Mouse (Mus musculus) adrenal gland, adult 2 months (tissue): ENCODE results near the gene Enah. TPM values are rescaled to one million over a fixed set of nuclear protein-coding genes. Genes with fewer than 3 reads are reported as not detected.

ENCODE experiments used
- DNase-seq: peaks from one replicate; pipeline ENCODE4 v3.0.0; 2021
- polyA plus RNA-seq: library from polyadenylated mRNA; depleted of rRNA; stranded (reverse); fragments of >200 nt; gene quantifications from 2 replicates; pipeline ENCODE4 v1.2.3, GENCODE M21; 2012
- total RNA-seq, 2 experiments: library from RNA; stranded (reverse); gene quantifications; 2 replicates each; pipeline ENCODE4 v1.2.3; 2021

Gene Enah
- total and polyA plus RNA-seq, 3 experiments = 21.9 to 69.0 (median 64.5) TPM

DNA sequence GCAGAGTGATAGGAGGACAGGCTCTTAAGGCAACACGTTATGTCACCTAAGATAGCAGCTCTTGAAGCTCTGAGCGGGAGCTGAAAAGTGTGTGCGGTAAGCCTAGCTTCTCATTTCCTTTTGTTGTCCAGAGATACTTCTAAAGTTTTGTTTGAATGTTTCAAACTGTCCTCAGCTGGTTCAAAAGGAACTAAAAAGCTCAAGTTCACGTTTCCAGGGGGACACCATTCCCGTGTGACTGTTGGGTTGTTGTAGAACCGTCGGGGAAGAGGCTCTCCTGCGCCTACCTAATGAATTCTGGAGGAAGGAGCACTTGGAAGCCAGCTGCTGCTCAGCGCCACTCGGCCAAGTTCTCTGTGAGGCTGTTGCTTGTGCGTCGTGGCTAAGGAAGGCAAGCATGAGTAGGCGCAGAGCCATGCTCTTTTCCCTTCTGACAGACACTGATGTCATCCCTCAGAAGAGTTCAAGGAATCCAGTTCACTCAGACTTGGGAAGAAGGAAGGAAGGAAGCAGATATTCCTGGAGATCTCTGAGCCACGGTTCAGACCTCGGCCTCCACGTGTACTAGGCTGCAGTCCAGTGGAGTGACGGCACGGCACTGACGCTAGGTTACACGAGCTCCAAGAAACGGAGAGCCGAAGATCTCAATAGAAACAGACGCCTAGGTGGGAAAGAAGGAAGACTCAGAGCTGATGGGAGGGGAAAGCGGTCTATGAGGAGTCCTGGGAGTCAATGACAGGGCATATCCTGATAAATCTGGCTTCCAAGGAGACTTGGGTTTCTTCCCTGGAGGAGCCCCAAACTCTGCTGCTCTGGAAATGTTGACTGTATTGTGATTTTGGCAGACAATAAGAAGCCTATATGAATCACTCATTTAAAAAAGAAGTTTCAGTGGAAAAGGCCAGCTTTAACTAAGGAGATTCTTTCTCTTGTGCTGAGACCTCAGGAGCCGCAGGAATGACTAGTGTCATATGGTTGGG is 8.7 kb upstream of the Enah start:
- DNase-seq = no peak

DNA sequence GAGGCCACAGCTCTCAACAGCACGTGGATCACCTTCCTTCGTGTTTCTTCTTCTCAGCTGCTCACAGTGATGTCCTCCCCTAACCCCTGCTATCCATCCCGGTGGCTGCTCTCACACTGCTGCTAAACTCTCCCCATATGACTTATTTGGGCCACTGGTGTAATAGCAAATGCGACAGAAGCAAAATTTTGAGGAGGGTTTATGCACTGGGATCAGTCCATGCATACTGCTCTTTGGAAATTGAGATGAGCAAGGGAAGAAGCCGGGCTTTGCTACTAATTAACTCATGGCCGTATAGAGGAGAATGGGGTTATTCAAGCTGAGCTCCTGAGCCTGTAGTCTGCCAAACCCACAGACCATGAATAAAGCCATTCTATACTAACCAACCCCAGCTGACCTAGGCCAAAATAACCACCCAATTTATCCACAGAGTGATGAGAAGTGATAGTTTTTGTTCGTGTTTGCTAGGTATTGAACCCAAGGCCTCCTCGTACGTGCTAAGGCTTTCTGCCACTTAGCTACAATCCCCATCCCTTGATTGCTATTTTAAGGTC is 7.7 kb upstream of the Enah start:
- DNase-seq = no peak

DNA sequence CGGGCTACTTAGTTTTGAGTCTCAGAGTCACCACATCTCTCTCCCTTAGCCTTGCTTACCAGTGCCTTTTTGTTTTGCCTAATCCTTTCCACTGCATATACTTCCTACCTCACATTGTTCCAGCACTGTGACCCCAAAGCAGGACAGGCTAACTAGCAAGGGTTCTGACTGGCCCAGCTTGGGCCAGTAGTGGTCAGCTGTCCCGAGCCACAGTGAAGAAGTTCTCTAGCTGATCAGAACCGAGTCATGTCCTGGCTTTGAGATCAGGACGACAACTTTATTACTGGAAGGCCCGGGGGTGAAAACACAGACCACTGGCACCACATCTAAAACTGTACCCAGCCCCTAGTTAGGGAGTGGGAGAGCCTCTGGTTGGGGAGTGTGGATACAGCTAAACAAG is 7.0 kb upstream of the Enah start:
- DNase-seq = no peak

DNA sequence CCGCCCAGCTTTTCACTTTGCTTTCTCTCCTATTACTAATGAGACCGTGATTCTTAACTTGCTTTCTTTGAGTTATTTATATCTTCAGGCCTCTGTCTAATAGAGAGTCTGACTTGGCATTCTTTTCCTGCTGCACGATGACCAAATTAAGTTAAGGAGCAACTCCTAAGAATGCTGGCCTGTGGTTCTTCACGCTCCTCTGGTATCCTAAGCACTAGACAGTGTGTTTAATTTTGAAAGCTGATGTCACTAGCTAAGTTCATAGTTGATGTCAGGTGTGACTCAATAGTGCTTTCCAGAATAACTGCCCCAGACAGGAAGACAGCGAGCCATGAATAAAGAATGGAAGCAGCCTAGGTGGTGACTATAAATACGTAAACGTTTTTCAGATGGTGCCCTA is 6.3 kb upstream of the Enah start:
- DNase-seq = no peak

DNA sequence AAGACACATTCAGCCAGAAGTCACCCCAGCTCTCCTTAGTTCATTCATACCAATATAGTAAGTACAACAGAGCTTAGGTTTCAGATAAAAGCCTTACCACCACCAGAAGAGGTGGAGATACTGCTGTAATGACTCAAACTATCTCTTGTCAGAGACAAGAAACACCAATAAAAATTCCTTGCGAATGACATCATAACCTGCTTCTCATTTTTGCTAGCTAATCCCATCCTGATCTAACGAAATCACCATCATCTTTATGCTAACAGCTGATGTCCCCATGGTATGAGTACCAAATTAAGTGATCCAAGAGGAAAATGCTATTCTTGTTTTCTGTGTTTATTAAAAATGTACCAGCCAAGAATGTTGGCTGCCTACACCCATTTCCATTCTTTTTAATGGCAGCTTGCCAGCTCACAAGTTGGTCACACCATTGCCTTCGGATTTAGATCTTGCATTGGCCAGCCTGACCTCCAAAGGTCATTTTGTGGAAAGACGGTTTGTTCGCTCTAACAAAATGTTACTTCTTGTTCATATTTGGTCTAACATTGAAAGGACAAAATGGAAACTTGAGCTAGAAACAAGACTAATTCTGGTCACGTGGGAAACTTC is 2.0 kb upstream of the Enah start:
- DNase-seq = no peak

DNA sequence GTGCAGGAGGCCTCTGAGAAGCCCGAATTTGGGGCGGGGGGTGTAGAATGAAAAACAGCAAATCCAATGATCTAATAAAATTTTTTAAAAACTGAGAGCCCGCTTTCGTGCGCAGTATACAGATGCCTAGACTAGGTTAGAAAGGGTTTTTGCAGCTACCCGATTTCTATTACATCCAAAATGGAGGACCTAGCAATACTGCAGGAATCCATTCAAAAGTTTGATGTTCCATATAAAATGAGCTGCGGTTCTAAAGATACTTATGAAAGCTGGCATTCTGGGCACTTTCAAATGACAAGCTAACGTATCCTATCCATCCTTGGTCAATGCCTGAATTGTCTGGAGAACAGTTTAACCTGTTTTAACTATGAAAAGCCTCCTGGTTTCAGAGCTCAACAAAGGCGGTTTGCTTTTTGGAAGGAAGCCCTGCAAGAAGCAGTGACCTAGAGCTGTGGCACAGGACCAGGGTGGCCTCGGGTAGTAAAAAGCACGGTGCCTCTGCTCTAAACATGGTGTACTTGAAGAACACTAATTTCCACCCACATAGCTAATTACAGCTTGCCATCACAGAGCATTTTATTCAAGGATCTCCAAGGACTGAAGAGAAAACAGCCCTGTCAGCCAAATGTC is 1.2 kb upstream of the Enah start:
- DNase-seq = peak; percentile 25

DNA sequence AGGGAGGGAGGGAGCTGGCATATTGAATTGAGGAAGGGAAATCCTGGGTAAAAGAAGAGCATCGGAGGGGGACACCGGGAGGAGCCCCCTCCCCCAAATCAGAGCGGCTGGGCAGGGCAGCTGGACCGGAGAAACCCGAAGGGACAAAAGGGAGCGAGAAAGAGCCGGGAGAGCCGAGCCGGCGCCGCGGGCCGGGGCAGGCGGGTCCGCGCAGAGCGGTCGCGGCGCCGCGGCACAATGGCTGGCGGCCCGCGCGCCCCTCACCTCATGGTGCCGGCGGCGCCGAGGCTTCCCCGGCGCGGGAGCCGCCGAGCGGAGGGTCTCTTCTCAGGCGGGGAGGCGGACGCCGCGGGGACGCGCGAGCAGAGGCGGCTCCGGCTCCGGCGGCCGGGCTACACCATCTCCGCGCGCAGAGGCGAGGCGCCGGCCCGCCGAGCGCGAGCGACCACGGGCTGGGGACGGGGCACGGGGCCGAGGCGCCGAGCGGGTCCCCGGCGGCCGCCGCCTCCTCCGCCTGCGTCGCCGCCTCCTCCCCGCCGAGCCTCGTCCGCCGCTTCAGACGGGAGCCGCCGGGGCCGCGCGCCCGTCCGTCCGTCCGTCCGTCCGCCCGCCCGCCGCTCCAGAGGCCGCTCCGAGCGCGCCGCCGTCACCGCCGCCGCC is 394 bp downstream of the Enah start:
- peak; percentile 52 for DNase-seq

DNA sequence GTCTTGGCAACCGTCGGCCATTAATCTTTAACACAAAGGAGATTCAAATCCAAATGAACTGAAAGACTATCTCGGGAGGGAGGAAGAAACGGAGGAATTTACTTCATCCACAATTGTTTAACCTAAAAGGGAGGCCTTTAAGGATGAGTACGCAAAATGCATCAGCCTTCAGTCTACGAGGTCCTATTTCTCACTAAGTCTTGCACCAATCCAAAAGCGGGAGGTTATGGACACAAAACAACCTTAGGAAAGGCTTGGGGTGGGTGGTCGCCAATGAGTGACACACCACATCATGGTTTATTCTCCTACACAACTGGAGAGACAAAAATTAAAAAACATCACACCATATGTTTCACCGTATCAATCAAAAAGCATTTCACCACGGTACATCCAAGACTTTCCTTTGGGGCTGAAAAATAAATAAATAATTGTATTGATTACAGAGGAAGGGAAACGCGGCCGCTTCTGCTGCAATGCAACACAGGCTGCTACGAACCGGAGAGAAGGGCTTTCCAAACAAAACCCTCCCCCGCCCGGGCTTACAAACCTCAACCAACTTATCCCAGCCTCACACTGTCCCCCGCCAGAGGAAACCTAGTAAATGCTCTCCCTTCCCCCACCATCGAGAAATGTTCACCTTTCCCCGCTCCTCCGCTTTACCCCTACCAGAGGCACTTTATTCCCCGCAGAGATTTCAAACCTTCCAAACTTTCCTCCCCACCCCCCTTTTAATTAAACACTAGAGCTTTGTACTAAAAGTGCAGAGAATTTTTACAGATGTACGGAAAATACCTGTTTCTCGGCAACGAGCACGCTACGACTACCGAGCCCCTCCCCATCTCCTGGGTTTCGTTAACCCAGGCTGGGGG is 1.2 kb downstream of the Enah start:
- peak; percentile 51 for DNase-seq

DNA sequence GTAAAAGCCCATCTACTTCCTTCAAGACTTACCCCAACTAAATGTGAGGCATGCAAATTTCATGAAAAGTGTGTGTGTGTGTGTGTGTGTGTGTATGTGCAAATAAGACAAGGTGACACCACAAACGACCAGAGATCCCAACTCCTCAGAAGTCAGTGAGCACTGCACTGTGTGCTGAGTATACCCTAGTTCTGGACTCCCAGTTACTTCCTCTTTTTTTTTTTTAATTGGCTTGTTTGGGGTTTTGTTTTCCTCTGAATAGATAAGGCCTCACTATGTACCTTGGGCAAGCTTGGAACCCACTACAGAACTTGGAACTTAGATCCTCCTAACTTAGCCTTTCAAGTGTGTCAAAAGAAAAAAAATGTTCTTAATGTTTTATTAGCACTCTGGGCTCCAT is 14.0 kb downstream of the Enah start:
- no peak for DNase-seq

DNA sequence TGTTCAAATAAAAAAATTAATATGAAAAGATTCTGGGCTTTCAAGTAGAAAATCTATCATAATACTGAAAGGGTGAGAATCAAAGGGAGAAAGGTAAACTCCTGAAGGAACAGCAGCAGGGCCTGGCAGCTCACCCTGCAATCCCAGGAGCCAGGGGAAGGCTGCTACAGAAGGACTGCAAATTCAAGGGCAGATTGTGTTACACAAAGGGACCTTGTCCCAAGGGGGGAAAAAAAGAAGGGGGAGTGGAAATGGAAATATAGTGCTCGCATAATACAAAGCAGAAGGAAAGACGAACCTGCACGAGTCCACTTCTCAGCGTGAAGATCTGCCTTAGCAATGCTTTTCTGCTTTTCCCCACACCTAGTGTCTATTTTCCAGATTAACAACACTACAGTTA is 21.1 kb downstream of the Enah start:
- peak; percentile 7 for DNase-seq

DNA sequence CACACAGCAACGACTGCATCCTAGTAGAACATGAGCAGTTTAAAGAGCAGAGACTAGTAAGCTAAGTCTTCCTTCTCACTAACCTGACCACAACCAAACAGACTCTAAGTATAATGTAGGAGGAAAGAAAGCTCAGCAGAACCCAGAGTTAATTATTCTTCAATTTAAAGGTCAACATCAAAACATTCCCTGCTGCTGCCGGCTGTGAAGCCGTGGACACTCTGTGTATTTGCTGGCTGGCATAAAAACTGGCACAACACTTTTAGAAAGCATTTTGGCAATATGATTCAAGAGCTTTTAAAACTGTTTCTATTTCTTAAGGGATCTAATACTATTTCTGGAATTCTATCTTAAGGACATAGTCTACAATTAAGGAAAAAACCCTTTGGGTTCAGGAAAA is 22.0 kb downstream of the Enah start:
- no peak for DNase-seq

DNA sequence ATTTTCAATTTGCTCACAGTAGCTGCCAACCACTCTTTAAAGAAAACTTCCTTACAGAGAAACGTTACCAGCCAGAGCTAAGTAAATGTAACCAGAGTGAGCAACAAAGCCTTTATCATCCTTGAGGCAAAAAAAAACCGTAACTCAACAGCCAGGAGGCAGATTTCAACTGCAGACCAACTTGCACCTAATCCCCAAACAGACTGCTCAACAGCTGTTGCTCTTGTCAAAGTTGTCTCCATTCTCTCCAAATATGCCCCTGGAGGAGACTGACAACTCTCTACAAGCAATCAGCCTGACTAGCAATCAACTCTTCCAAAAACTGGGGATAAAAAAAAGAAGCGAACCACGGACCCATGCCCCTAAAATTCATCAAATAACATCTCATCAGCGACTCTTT is 26.2 kb downstream of the Enah start:
- no peak for DNase-seq

DNA sequence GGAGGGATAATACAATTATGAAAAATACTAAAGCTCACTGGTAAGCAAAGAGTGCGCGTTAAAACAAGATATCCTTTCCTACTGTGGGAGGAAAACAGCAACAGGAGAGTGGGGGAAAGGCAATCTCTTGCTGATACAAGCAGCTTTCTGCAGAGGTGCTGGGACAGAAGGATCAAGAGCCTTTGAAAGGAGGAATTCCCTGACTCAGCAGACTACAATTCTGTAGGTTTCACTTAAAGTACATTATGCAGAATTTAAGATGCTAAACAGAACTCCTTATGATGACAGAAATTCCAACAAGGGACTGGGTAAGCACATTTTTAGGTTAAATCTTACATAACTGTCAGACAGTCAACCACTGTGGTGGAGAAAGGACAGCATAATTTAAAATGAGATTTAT is 31.4 kb downstream of the Enah start:
- no peak for DNase-seq

DNA sequence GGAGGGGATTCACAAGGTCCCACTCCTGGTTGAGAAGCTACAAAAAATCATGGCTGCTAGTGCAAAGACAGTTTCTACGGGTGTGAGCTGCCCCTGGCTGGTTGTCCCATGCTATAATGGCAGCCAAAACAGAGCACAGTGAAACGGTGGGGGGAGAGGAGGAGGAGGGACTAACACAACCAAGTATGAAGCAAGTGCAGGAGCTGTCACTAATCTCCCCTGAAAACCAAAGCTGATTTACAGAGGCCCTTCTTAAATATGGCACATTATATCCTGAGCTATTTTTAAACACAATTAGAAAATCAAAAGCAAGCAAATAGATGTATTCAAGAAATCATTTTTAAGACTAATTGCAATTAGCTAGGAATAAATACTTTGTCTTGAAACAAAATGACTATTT is 32.6 kb downstream of the Enah start:
- DNase-seq = no peak

DNA sequence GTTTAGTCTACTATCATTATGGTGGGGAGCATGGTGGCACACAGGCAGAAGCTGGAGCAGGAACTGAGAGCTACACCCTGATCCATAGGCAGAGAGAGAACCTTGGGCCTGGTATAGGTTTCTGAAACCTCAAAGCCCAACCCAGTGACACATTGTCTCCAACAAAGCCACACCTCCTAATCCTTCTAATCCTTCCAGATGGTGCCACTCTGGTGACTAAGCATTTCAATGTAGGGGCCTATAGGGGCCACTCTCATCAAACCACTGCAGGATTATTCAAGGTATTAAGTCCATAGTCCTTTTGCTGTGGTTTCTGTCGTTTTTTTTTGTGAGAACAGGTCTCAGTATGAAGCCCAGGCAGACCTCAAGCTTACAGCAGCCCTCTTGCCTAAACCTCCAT is 33.9 kb downstream of the Enah start:
- DNase-seq = no peak

DNA sequence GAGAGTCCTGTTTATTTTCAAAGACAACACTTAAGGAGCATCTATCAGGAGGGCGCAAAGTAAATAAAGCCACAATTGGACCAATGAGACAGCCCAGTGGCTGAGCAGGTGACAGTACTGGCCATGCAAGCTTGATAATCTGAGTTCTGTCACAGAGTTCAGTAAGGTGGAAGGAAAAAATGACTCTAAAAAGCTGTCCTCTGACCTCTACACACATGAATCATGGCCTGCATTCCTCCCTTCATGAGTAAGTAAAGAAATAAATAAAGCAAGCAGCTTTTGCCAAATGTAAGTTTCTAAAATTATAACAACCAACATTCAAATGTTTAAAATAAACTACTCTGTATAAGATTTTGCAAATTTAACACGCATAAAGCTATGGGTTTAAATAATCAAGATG is 35.0 kb downstream of the Enah start:
- DNase-seq = peak; percentile 42

DNA sequence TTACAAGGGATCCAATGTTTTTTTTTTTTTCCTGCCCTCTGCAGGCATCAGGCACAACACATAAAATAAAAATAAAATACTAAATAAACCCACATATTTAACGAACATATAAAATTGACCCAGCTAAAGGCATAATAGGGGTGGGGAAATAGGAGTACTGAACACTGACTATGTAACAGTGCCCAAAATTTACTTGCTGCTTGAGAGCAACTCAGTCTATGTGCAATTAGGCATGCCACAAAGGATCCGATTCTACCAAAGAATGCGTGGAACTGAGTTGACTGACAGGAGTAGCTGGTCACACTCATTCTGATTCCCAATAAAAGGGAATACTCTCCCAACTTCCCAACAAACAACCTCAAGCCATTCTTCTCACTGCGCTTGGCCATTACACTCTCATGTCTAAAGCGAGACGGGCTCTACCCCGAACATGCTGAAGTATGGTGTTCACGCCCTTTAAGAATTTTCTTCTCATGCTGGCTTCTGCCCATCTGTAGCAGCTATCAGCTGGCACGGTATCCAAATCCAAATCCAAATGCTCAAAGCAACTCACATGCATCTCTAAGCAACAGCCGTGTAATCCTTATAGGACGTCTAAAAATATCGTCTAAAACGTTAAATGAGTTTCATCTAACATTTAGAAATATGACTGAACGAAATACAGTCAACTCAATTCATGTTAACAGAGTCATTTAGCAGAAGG is 39.6 kb downstream of the Enah start:
- no peak for DNase-seq

DNA sequence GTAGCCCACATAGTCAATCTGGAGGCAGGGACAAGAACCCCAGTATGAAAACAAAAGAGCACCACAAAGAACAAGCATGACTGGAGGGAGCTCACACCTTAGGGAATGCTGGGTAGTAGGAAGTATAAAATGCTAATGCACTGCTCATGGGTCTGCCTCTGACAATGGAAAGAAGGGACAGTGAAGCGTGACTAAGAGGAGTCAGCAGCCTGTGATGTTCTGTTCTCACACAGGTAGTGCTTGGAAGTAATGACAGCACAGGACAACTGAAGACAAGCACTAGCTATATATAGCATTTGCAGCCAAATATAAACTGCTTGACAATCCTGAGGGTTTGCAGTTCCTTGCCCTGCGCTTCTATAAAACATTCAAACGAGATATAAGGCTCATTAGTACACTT is 44.3 kb downstream of the Enah start:
- no peak for DNase-seq

DNA sequence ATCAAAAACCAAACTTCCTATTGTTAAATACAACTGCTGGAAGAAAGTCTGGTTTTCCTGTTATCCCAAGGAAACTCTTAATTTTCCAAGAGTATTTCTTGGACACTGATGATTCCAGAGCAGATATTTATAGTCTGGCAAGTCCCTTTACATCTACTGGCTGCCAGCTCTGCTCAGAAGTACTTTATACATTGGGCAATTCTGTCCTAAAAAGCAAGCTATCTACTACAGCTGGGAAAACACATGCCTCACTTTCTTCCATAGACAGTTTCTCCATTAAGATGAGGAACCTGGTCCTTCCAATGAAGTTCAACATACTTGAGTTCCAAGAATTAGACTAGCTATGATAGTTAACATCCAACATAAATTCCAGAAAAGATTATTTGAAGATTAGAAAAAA is 44.9 kb downstream of the Enah start:
- no peak for DNase-seq

DNA sequence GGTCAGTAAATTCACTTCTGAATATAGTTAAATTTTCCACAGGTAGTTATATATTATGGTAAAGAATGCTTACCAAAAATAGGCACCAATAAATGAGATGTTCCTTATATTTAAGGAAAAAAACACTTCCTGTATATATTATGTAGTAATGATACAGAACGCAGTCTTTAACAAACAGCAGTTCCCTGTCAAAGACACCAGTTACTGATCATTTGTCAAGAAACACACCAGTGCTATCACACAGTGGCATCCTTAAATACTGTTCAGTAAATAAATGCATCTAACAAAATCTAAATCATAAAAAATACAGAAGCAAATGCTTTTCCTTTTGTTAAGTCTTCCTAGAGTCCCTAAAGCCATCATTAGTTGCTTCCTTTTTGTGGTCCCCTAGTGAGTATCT is 54.5 kb downstream of the Enah start:
- DNase-seq = no peak

DNA sequence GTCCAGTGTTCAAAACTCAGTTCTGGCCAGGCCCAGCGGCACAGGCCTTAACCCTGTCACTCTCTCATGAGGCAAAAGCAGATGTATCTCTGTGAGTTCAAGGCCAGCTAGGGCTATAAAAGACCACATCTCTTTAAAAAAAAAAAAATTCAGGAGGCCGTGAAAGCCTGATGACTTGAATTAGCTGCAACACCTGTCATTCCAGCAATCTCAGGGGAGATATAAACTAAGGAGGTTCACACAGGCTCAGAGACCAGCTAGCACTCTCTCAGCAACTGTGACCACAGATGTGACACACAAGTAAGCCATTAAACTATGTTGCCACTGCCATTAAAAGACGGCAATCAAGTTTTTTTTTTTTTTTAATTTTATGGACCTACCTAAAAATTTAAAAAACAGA is 56.0 kb downstream of the Enah start:
- no peak for DNase-seq
